Mouse (Mus musculus): ENCODE results near the gene Ddx43. TPM values are rescaled to one million over a fixed set of nuclear protein-coding genes. Genes with fewer than 3 reads are reported as not detected.

Gene Ddx43
- polyA plus RNA-seq, 1 experiment: 0.11 TPM

- Histone ChIP-seq H3K27me3 (ENCODE audit: control insufficient read depth, insufficient read depth, low read length) (no peaks in the 10 kb centered on the region), H3K36me3 (ENCODE audit: control insufficient read depth, insufficient read depth, low read length) (peaks cover 42% of the 10 kb centered on the region), H3K27ac (ENCODE audit: control insufficient read depth, insufficient read depth, low read length) (no peak overlapping the region), H3K4me3 (ENCODE audit: control insufficient read depth, insufficient read depth, low read length) (no peak overlapping the region), H3K4me1 (replicated peaks; ENCODE audit: control insufficient read depth, insufficient read depth, low read length) (no peaks in the 10 kb centered on the region)
- DNase-seq: no peak
- no peak for TF ChIP-seq CTCF (IDR thresholded peaks at IDR 0.05; ENCODE audit: borderline replicate concordance, control insufficient read depth, extremely low read depth, insufficient read depth, low read length, poor library complexity)
- no peak for TF ChIP-seq POLR2A (IDR thresholded peaks at IDR 0.05; ENCODE audit: control insufficient read depth, extremely low read depth, insufficient read depth, low read length, poor library complexity)
- 97% methylated on average over 3 of the region's 3 CpGs for WGBS
Observed at GRCm38 (mm10) chr9:78465725-78466124, 70.1 kb downstream of the Ddx43 start.

Other genes with a start within 250 kb of the Ddx43 start
- 5.6 and 7.9 TPM in 2 replicates for gene Gsta4, start 213.0 kb upstream of the Ddx43 start, polyA plus RNA-seq (2012; rRNA removed)
- 0.64 and 0.82 TPM in 2 replicates for gene Gsta1, start 165.1 kb upstream of the Ddx43 start, polyA plus RNA-seq (2012; rRNA removed)
- gene Gm3776, start 138.6 kb upstream of the Ddx43 start, polyA plus RNA-seq (2012; rRNA removed): 0.19 TPM in 1 of 2 replicates, not detected in the other
- gene Gm10639, start 105.9 kb upstream of the Ddx43 start, polyA plus RNA-seq (2012; rRNA removed): not detected in 2 replicates
- gene Omt2a, start 81.0 kb upstream of the Ddx43 start, polyA plus RNA-seq (2012; rRNA removed): 0.36 TPM in 1 of 2 replicates, not detected in the other
- 0.28 TPM in 1 of 2 replicates, not detected in the other for gene Omt2b, start 68.2 kb upstream of the Ddx43 start, polyA plus RNA-seq (2012; rRNA removed)
- gene Gsta2, start 40.0 kb upstream of the Ddx43 start, polyA plus RNA-seq (2012; rRNA removed): 1.4 and 2.1 TPM in 2 replicates
- 0.19 TPM in 1 of 2 replicates, not detected in the other for gene Dppa5a, start 27.6 kb upstream of the Ddx43 start, polyA plus RNA-seq (2012; rRNA removed)
- gene Ooep, start 17.1 kb upstream of the Ddx43 start, polyA plus RNA-seq (2012; rRNA removed): 0.65 and 0.71 TPM in 2 replicates
- 1.5 and 1.8 TPM in 2 replicates for gene Cgas, start 47.5 kb downstream of the Ddx43 start, polyA plus RNA-seq (2012; rRNA removed)
- gene Mto1, start 52.4 kb downstream of the Ddx43 start, polyA plus RNA-seq (2012; rRNA removed): 22.5 and 24.3 TPM in 2 replicates
- gene Gm17324, start 53.0 kb downstream of the Ddx43 start, polyA plus RNA-seq (2012; rRNA removed): 0.19 TPM in 1 of 2 replicates, not detected in the other
- gene Eef1a1, start 93.4 kb downstream of the Ddx43 start, polyA plus RNA-seq (2012; rRNA removed): 4,171 and 4,540 TPM in 2 replicates
- gene Slc17a5, start 192.3 kb downstream of the Ddx43 start, polyA plus RNA-seq (2012; rRNA removed): 15.5 and 16.6 TPM in 2 replicates
- gene Cd109, start 219.8 kb downstream of the Ddx43 start, polyA plus RNA-seq (2012; rRNA removed): 0.17 and 0.23 TPM in 2 replicates